Mouse (Mus musculus): ENCODE measurements at regions not wholly inside any gene's neighbourhood (a gene's known extent, or its start where the extent isn't known, plus 50 kb on each side); places are given as distances from the start of the nearest gene placed in this dataset.

DNA sequence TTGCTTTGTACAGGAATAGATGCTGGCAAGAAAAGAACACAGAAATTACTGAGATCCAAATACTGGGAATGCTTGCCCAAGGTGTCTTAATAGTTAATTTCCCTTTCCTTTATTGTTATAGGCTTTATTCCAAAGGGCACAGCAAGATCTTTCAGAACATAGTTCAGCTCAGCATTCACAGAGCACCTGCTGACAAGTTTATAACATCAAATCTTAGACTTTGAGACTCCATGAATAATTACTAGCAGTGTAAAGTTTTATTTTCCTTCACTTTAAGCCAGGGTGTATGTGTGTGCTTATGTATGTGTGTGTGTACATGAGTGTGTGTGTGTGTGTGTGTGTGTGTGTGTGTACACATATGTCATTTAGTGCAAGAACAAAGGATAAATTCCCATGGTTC, 999.8 kb upstream of the Crim1 start:
- DNase-seq, result no peak

DNA sequence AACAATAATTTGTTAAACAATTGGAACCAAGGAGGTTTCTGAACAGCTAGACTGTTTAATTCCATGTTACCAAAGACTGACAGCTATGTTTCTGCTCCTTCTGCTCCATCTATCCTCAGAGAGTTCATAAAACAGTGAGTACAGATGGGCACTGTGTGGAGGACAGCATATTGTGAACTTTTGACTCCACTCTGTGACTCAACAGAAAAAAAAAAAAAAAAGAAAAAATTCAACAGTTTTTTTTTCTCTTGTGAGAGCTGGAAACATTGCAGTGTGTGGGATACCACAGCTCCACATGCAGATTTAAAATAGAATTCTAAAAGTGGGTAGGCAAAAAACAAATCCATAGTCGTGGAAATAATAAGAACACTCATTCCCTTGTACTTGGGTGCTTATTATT, 999.4 kb upstream of the Crim1 start:
- no peak for DNase-seq

DNA sequence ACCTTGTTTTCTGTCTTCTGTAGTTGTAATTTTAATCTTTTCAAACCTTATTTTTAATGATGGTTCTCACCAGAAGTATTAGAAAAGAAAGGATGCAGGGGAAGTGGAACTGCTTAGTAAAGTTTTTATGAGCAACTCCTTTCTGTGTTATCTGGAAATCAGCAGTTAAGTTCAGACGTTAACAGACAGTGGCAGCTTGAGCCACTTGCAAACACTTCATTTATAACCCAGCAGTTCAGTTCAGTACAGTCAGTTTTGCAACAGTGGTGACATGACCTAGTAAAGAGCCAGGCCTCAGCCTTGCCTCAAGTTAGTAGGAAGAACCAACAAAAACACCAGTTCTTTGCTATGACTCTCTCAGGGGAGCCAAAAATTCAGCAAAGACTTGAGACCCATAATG, 989.1 kb upstream of the Crim1 start:
- no peak for DNase-seq

DNA sequence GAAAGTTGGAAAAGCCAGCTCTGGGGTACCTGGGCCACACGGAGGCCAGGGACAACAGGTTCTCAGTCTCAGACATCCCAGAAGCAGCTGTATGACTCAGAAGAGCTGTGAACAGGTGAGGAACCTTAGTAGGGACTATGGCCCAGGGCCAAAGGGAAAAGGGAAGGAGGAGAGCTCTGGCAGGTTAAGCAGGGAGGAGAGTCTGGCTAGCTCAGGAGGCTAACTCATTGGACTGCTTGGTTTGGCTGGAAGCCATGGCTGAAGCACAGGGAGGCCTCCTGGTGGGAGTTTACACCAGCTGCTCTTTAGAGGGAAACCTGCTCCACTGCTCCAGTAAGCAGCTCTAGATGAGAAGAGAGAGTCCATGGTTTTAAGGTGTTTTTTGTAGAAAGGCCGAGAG, 955.0 kb upstream of the Crim1 start:
- DNase-seq, result peak; percentile 12 to 15

Data from cerebellum, postnatal 36 days (tissue).